1 mouse cellular context compared by ENCODE assay signal in the genomic region with DNA sequence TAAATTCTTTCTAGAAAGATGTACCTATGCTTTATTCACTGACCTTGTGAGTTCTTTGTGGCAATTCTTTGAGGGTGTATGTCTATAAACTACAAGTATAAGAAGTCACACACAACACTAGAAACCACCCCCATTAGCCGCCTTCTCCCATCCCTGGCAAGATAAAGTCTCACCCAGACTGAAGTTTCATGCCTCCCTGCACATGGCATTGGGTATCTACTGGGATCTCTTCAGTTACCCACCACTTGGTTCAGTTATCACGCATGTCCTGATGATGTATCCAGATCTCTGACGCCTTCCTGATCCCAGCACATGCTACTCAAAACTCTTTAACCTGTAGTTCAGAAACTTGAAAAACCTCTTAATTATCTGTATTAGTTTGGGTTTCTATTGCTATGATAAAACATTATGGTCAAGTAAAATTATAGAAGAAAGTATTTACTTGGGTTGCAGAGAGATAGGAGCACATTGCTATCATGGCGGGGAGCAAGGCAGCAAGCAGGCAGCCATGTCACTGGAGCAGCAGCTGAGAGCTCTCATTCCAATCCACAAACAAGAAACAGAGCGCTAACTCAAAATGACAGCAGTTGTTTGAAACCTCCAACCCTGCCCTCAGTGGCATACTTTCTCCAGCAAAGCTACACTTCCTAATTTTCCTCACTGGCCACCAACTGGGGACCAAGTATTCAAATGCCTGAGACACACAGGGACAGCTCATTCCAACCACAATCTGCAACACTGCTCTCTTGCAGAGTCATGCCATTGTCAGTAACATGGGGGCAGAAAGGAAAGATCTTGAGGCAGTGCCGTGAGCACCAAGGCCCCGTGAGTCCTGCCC.
TF ChIP-seq lines count a peak whose summit lies in the region.

No protein-coding gene starts in this region.

TF ChIP-seq in myocyte, 11 proteins besides CTCF, POLR2A, EP300 and RAD21 (continued from another document):
- TF ChIP-seq TCF3 (IDR thresholded peaks at IDR 0.05; ENCODE audit: insufficient read length, low read depth) = no peak
- TF ChIP-seq SRF (IDR thresholded peaks at IDR 0.05; ENCODE audit: control insufficient read depth, insufficient read length, low read depth) = no peak
- TF ChIP-seq REST (IDR thresholded peaks at IDR 0.05; ENCODE audit: insufficient read depth, insufficient read length) = no peak
- no peak for TF ChIP-seq E2F4 (IDR thresholded peaks at IDR 0.05; ENCODE audit: insufficient read depth)
- TF ChIP-seq MYOG (IDR thresholded peaks at IDR 0.05; ENCODE audit: control insufficient read depth in 1 of 3, insufficient read depth in 1 of 3, insufficient read length in 2 of 3, low read depth in 2 of 3) = no peak
- TF ChIP-seq USF1 (IDR thresholded peaks at IDR 0.05; ENCODE audit: low read depth) = no peak
- TF ChIP-seq MYOD1 (IDR thresholded peaks at IDR 0.05; ENCODE audit: control insufficient read depth in 1 of 3, insufficient read length in 2 of 3, low read depth in 2 of 3) = no peak
- TF ChIP-seq TCF12 (IDR thresholded peaks at IDR 0.05; ENCODE audit: insufficient read depth, poor library complexity, severe bottlenecking) = no peak
- TF ChIP-seq POLR2AphosphoS2 (IDR thresholded peaks at IDR 0.05; ENCODE audit: insufficient read length, low read depth) = no peak
